In the genomic region with DNA sequence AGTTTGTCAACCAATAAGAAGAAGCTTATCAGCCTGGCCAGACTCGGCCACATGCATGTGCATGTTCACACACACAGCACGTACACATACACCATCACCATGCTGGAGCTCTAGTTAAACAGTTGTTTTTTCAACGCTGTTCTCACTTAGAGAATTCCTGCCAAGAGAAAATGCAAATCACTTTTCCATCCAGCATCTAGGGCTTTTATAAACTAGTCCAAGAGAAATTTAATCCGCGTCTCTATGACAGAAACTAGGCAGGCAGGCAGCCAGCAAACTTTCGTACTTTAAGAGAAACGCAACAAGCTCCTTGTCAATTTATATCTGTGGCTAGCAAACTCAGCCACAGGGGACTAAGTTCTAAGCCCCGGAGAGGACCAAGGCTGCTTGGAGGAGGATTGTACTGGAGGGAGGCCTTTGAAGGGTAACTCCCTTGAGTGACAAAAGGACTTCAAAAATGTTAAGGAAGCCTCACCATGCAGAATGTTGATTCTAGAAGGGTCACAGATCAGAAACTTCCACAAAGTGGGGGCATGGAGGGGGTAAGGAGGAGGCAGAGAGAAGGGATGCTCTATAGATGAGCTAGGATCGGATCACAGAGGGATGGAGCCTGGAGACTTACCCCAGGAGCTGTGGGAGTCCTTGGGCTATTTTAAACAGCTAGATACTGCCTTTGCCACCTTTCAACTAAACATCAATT, we compare ENCODE assay signal across 10 mouse cellular contexts. TPM values are rescaled to one million over a fixed set of nuclear protein-coding genes. Genes with fewer than 3 reads are reported as not detected.
DNase-seq lines count a peak whose midpoint lies in the region; ATAC-seq lines count a peak whose summit lies in the region.
"Had no signal": no experiment of that assay in that cellular context is flagged by ENCODE, and none has a peak within 500 bp of the region (broad histone marks: within the 10 kb centered on the region; RNA-seq: fewer than 3 reads in every experiment).

No protein-coding gene starts in this region.

- H3K27me3 ChIP-seq in embryonic facial prominence, embryonic 12.5 days, result no peaks in the 10 kb centered on the region
- H3K27me3 ChIP-seq in embryonic facial prominence, embryonic 10.5 days (replicated peaks; ENCODE audit: low read depth, poor library complexity, severe bottlenecking), result no peaks in the 10 kb centered on the region
- H3K27me3 ChIP-seq in embryonic facial prominence, embryonic 14.5 days (replicated peaks; ENCODE audit: control insufficient read depth, insufficient read depth, low read length), result no peaks in the 10 kb centered on the region
- H3K27me3 ChIP-seq: Patski had no signal

- H3K27ac ChIP-seq in embryonic facial prominence, embryonic 12.5 days, result peak overlapping the region; percentile 75
- no peak overlapping the region; the same call in 1 of the 2 replicates for H3K27ac ChIP-seq in embryonic facial prominence, embryonic 10.5 days (replicated peaks)
- H3K27ac ChIP-seq in embryonic facial prominence, embryonic 14.5 days (replicated peaks; ENCODE audit: low read depth, low read length), result peak overlapping the region; percentile 13

- no peak for DNase-seq in embryonic facial prominence, embryonic 10.5 days (ENCODE audit: low spot score)
- peak; percentile 31 to 34 for DNase-seq in left cerebral cortex, adult 18-20 months (ENCODE audit: low spot score in 2 of 2)
- no peak for DNase-seq in left cerebral cortex, postnatal 4 days
- DNase-seq in embryonic facial prominence, embryonic 14.5 days (ENCODE audit: low spot score), result peak; percentile 94
- DNase-seq in kidney, postnatal 25 days, result peak; percentile 66 to 69
- no peak for DNase-seq in B cell, adult 2 months
- DNase-seq in adrenal gland, postnatal 36 days, result no peak

- no peak overlapping the region for H3K9ac ChIP-seq in embryonic facial prominence, embryonic 12.5 days
- H3K9ac ChIP-seq in embryonic facial prominence, embryonic 14.5 days (ENCODE audit: low read depth, low read length), result no peak overlapping the region

- H3K4me1 ChIP-seq in embryonic facial prominence, embryonic 12.5 days, result peaks cover 6% of the 10 kb centered on the region
- peaks cover 20% of the 10 kb centered on the region for H3K4me1 ChIP-seq in embryonic facial prominence, embryonic 10.5 days
- H3K4me1 ChIP-seq in embryonic facial prominence, embryonic 14.5 days (ENCODE audit: control insufficient read depth, insufficient read depth, low read length), result peaks cover 15% of the 10 kb centered on the region

- no peak overlapping the region for H3K4me3 ChIP-seq in embryonic facial prominence, embryonic 12.5 days
- H3K4me3 ChIP-seq in embryonic facial prominence, embryonic 10.5 days, result no peak overlapping the region
- H3K4me3 ChIP-seq in embryonic facial prominence, embryonic 14.5 days (ENCODE audit: low read depth, low read length), result no peak overlapping the region
- H3K4me3 ChIP-seq: erythroblast, embryonic 14.5 days had no signal

- no peak overlapping the region for H3K4me2 ChIP-seq in embryonic facial prominence, embryonic 12.5 days (replicated peaks)
- no peak overlapping the region for H3K4me2 ChIP-seq in embryonic facial prominence, embryonic 14.5 days (ENCODE audit: low read depth, low read length)

- ATAC-seq in embryonic facial prominence, embryonic 12.5 days (ENCODE audit: insufficient number of reproducible peaks, insufficient read depth, low FRiP score, low TSS enrichment), result no peak
- peak; percentile 69; the same call in 1 of the 2 replicates for ATAC-seq in embryonic facial prominence, embryonic 14.5 days (ENCODE audit: low read depth)

- no peaks in the 10 kb centered on the region for H3K36me3 ChIP-seq in embryonic facial prominence, embryonic 12.5 days
- no peaks in the 10 kb centered on the region for H3K36me3 ChIP-seq in embryonic facial prominence, embryonic 10.5 days (replicated peaks)
- H3K36me3 ChIP-seq in embryonic facial prominence, embryonic 14.5 days (ENCODE audit: control insufficient read depth, insufficient read depth, low read length), result no peaks in the 10 kb centered on the region

- intact Hi-C loops in left cerebral cortex, postnatal 4 days (cut with DNase I), result no loop called here

- no peaks in the 10 kb centered on the region for H3K9me3 ChIP-seq in embryonic facial prominence, embryonic 12.5 days
- H3K9me3 ChIP-seq in embryonic facial prominence, embryonic 10.5 days, result no peaks in the 10 kb centered on the region
- H3K9me3 ChIP-seq in embryonic facial prominence, embryonic 14.5 days (ENCODE audit: control insufficient read depth, low read length), result no peaks in the 10 kb centered on the region

- 54% methylated on average over 9 of the region's 9 CpGs for WGBS in embryonic facial prominence, embryonic 12.5 days
- 82% methylated on average over 9 of the region's 9 CpGs for WGBS in embryonic facial prominence, embryonic 10.5 days
- 32% methylated on average over 9 of the region's 9 CpGs for WGBS in embryonic facial prominence, embryonic 14.5 days

RNA-seq across cellular contexts. Expression of a gene that starts 29.2 kb away (rescaled TPM):
- polyA plus RNA-seq in embryonic facial prominence, embryonic 12.5 days (2016; fragmentation: Nextera tagmentation; extraction: Ambion mirVana), result 13.2 and 15.2 TPM in 2 replicates
- polyA plus RNA-seq in embryonic facial prominence, embryonic 10.5 days (2016; fragmentation: Nextera tagmentation; extraction: Ambion mirVana), result 10.2 and 11.5 TPM in 2 replicates
- total RNA-seq in left cerebral cortex, adult 18-20 months (2021), result 1 to 10 TPM; 5.6 to 5.7 TPM
- total RNA-seq in left cerebral cortex, postnatal 4 days (2021), result 1 to 10 TPM; 4.9 to 5.1 TPM
- 20.2 and 21.8 TPM in 2 replicates for polyA plus RNA-seq in embryonic facial prominence, embryonic 14.5 days (2014; fragmentation: Nextera tagmentation; extraction: Ambion mirVana)
- total RNA-seq in adrenal gland, postnatal 36 days (2021), result 10 to 100 TPM; 41.2 to 43.4 TPM
- polyA plus RNA-seq: erythroblast, embryonic 14.5 days had no signal

RNA-seq across cellular contexts. Expression of a gene that starts 29.3 kb away (rescaled TPM):
- 22.7 and 23.0 TPM in 2 replicates for polyA plus RNA-seq in embryonic facial prominence, embryonic 12.5 days (2016; fragmentation: Nextera tagmentation; extraction: Ambion mirVana)
- 15.8 and 18.0 TPM in 2 replicates for polyA plus RNA-seq in embryonic facial prominence, embryonic 10.5 days (2016; fragmentation: Nextera tagmentation; extraction: Ambion mirVana)
- 10 to 100 TPM; 58.1 to 62.4 TPM for total RNA-seq in left cerebral cortex, adult 18-20 months (2021)
- 10 to 100 TPM; 49.4 to 54.6 TPM for total RNA-seq in left cerebral cortex, postnatal 4 days (2021)
- 18.8 and 21.4 TPM in 2 replicates for polyA plus RNA-seq in embryonic facial prominence, embryonic 14.5 days (2014; fragmentation: Nextera tagmentation; extraction: Ambion mirVana)
- total RNA-seq in adrenal gland, postnatal 36 days (2021), result 100 to 1,000 TPM in 1 of 2 experiments, 10 to 100 TPM in 1; 85.2 to 126 TPM

Comparison
In these comparisons a context has a peak if more than half of its experiments do, and no peak if none do; other contexts are left out.
1. DNase-seq: peak in left cerebral cortex, adult 18-20 months (2 of 2), embryonic facial prominence, embryonic 14.5 days (single experiment) and kidney, postnatal 25 days (2 of 2); none in embryonic facial prominence, embryonic 10.5 days (single experiment), left cerebral cortex, postnatal 4 days (single experiment), B cell, adult 2 months (0 of 2) and adrenal gland, postnatal 36 days (0 of 2).
2. RNA of a gene that starts 29.2 kb away (total RNA-seq): 41.2 to 43.4 TPM in adrenal gland, postnatal 36 days; 5.6 to 5.7 TPM in left cerebral cortex, adult 18-20 months and 4.9 to 5.1 TPM in left cerebral cortex, postnatal 4 days; every median in the first group is over 4 times any median in the second.